Mouse (Mus musculus) MEL (cell line): ENCODE measurements around the gene Gm45021.

Experiments used
- CHD1 ChIP-seq: IDR thresholded peaks from 2 replicates; pipeline ENCODE4 v1.6.1; 2012; ENCODE audit warnings: low read depth, mild to moderate bottlenecking, inconsistent platforms, low read length, improper control_type of control experiment
- CTCF ChIP-seq, 3 experiments: IDR thresholded peaks in 2 of 3; conservative IDR thresholded peaks in 1 of 3; 2 replicates each; pipeline ENCODE4 v1.5.1; 2011 to 2012; ENCODE audit warnings: low read length in 3 of 3, low read depth in 2 of 3, mild to moderate bottlenecking in 2 of 3, improper control_type of control experiment in 1 of 3, inconsistent platforms in 1 of 3, mixed read lengths in 1 of 3, moderate library complexity in 1 of 3; ENCODE audit not compliant: control insufficient read depth in 1 of 3, insufficient read depth in 1 of 3, poor library complexity in 1 of 3, severe bottlenecking in 1 of 3
- EP300 ChIP-seq, 2 experiments: IDR thresholded peaks; 2 replicates each; pipeline ENCODE4 v1.6.1; 2011; ENCODE audit warnings: improper control_type of control experiment in 2 of 2, low read length in 2 of 2, low read depth in 1 of 2, mild to moderate bottlenecking in 1 of 2
- ETS1 ChIP-seq: IDR thresholded peaks from 2 replicates; pipeline ENCODE4 v1.6.1; 2012; ENCODE audit warnings: low read depth, mild to moderate bottlenecking, inconsistent platforms, low read length, improper control_type of control experiment, moderate library complexity
- GATA1 ChIP-seq: IDR thresholded peaks from 2 replicates; pipeline ENCODE4 v1.6.1; 2011; ENCODE audit warnings: low read depth, low read length, improper control_type of control experiment
- KAT2A ChIP-seq: conservative IDR thresholded peaks from 2 replicates; pipeline ENCODE4 v1.6.1; 2012; ENCODE audit warnings: low read depth, low read length, improper control_type of control experiment, inconsistent platforms
- NELFE ChIP-seq: IDR thresholded peaks from 2 replicates; pipeline ENCODE4 v1.6.1; 2011; ENCODE audit warnings: low read depth, low read length, improper control_type of control experiment
- POLR2A ChIP-seq, 2 experiments: IDR thresholded peaks; 2 replicates each; pipeline ENCODE4 v1.6.1; 2011 to 2012; ENCODE audit warnings: low read length in 2 of 2, mild to moderate bottlenecking in 2 of 2, control low read depth in 1 of 2, improper control_type of control experiment in 1 of 2, low read depth in 1 of 2, moderate library complexity in 1 of 2; ENCODE audit not compliant: control insufficient read depth in 1 of 2, insufficient read depth in 1 of 2, poor library complexity in 1 of 2
- POLR2AphosphoS2 ChIP-seq: IDR thresholded peaks from 2 replicates; pipeline ENCODE4 v1.6.1; 2011; ENCODE audit warnings: low read length, improper control_type of control experiment
- TCF12 ChIP-seq: IDR thresholded peaks from 2 replicates; pipeline ENCODE4 v1.6.1; 2014; ENCODE audit warnings: low read depth, mild to moderate bottlenecking, inconsistent platforms, low read length, improper control_type of control experiment, moderate library complexity
- USF2 ChIP-seq, 2 experiments: IDR thresholded peaks; 2 replicates each; pipeline ENCODE4 v1.6.1; 2011 to 2012; ENCODE audit warnings: improper control_type of control experiment in 2 of 2, low read length in 2 of 2, borderline replicate concordance in 1 of 2, inconsistent platforms in 1 of 2, low read depth in 1 of 2, mild to moderate bottlenecking in 1 of 2; ENCODE audit not compliant: insufficient read depth in 1 of 2
- ZMIZ1 ChIP-seq: IDR thresholded peaks from 2 replicates; pipeline ENCODE4 v1.6.1; 2012; ENCODE audit warnings: low read depth, mild to moderate bottlenecking, inconsistent platforms, low read length, improper control_type of control experiment, moderate library complexity

DNA sequence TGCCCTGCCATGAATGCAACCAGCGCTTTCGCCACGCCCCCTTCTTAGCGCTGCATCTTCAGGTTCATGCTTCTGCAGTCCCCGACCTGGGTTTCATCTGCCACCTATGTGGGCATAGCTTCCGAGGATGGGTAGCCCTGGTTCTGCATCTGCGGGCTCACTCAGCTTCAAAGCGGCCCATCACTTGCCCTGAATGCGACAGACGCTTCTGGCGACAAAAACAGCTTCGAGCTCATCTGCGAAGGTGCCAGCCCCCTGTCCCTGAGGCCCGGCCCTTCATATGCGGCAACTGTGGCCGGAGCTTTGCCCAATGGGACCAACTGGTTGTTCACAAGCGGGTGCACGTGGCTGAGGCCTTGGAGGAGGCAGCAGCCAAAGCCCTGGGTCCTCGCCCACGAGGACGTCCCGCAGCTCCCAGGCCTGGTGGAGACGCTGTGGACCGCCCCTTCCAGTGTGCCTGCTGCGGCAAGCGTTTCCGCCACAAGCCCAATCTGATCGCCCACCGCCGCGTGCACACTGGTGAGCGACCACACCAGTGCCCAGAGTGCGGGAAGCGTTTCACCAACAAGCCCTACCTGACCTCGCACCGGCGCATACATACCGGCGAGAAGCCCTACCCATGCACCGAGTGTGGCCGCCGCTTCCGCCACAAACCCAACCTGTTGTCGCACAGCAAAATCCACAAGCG is 7.3 kb downstream of the Gm45021 start:
- TF ChIP-seq POLR2AphosphoS2 (no peak), TCF12 (no peak), EP300 (IDR thresholded peaks at IDR 0.05; ENCODE audit: low read depth in 1 of 2, low read length in 2 of 2) (no peak), ZMIZ1 (no peak), GATA1 (no peak), NELFE (no peak), CHD1 (no peak), CTCF (IDR thresholded peaks at IDR 0.05 in 2 of 3, conservative IDR thresholded peaks at IDR 0.05 in 1 of 3; ENCODE audit: control insufficient read depth in 1 of 3, insufficient read depth in 1 of 3, low read depth in 2 of 3, low read length in 3 of 3, poor library complexity in 1 of 3, severe bottlenecking in 1 of 3) (no peak), KAT2A (no peak), POLR2A (IDR thresholded peaks at IDR 0.05; ENCODE audit: control insufficient read depth in 1 of 2, insufficient read depth in 1 of 2, low read depth in 1 of 2, low read length in 2 of 2, poor library complexity in 1 of 2) (no peak), USF2 (IDR thresholded peaks at IDR 0.05; ENCODE audit: borderline replicate concordance in 1 of 2, insufficient read depth in 1 of 2, low read depth in 1 of 2, low read length in 2 of 2) (no peak), ETS1 (no peak)
